Mouse (Mus musculus) stomach, postnatal 0 days (tissue): Measurements from ENCODE around the gene Ube2g1. TPM values are rescaled to one million over a fixed set of nuclear protein-coding genes. Genes with fewer than 3 reads are reported as not detected.

Source experiments
- ATAC-seq: fragments of 200-750 bp; cut with Nextera tagmentation; 2 replicates; pipeline ENCODE4 v1.8.0; 2017; ENCODE audit not compliant: low FRiP score, low TSS enrichment
- DNase-seq: peaks from one replicate; pipeline ENCODE4 v3.0.0-alpha.2; 2016; ENCODE audit warnings: low spot score
- H3K27ac ChIP-seq: fragments of 300-500 bp; sonication (generic); replicated peaks from 2 replicates; pipeline ENCODE4 v1.5.1; 2014; ENCODE audit warnings: mild to moderate bottlenecking, control low read depth
- H3K27me3 ChIP-seq: fragments of 300-500 bp; sonication (generic); 2 replicates; pipeline ENCODE4 v1.6.1; 2014; ENCODE audit warnings: low read length; ENCODE audit not compliant: control insufficient read depth, insufficient read depth
- H3K36me3 ChIP-seq: fragments of 300-500 bp; sonication (generic); 2 replicates; pipeline ENCODE4 v1.6.1; 2014; ENCODE audit warnings: low read length, mixed read lengths; ENCODE audit not compliant: control insufficient read depth, insufficient read depth
- H3K4me1 ChIP-seq: fragments of 300-500 bp; sonication (generic); replicated peaks from 2 replicates; pipeline ENCODE4 v1.6.1; 2014; ENCODE audit warnings: antibody characterized with exemption; ENCODE audit not compliant: control insufficient read depth, insufficient read depth
- H3K4me2 ChIP-seq: fragments of 300-500 bp; sonication (generic); replicated peaks from 2 replicates; pipeline ENCODE4 v1.6.1; 2014; ENCODE audit warnings: low read depth, mild to moderate bottlenecking, control low read depth, moderate library complexity
- H3K4me3 ChIP-seq: fragments of 300-500 bp; sonication (generic); 2 replicates; pipeline ENCODE4 v1.5.1; 2014; ENCODE audit warnings: low read depth, low read length, control low read depth
- H3K9ac ChIP-seq: fragments of 300-500 bp; sonication (generic); 2 replicates; pipeline ENCODE4 v1.6.1; 2014; ENCODE audit warnings: mild to moderate bottlenecking, low read length, control low read depth, mixed read lengths
- H3K9me3 ChIP-seq: fragments of 300-500 bp; sonication (generic); 2 replicates; pipeline ENCODE4 v1.6.1; 2016; ENCODE audit warnings: low read length; ENCODE audit not compliant: control insufficient read depth
- CTCF ChIP-seq: IDR thresholded peaks from 2 replicates; pipeline ENCODE4 v1.5.1; 2016; ENCODE audit warnings: antibody characterized with exemption, low read depth, mild to moderate bottlenecking, moderate library complexity
- EP300 ChIP-seq: optimal IDR thresholded peaks from 2 replicates; pipeline ENCODE3; 2016; ENCODE audit warnings: antibody characterized with exemption
- WGBS: fragments of 180-500 bp; shearing (Covaris S2); extraction: QIAGEN DNeasy Blood & Tissue Kit; methylation state at CpG from one replicate; pipeline ENCODE4 v1.1.7; 2014; 5-methylcytosine and 5-hydroxymethylcytosine counted together
- polyA plus RNA-seq: library from polyadenylated mRNA; unstranded; fragments of >200 nt; fragmentation: Nextera tagmentation; extraction: Ambion mirVana; gene quantifications from 2 replicates; pipeline ENCODE4 v1.2.1, GENCODE M21; 2015

Gene Ube2g1
- polyA plus RNA-seq, 1 experiment from 2014 or later: 43.6 TPM

DNA sequence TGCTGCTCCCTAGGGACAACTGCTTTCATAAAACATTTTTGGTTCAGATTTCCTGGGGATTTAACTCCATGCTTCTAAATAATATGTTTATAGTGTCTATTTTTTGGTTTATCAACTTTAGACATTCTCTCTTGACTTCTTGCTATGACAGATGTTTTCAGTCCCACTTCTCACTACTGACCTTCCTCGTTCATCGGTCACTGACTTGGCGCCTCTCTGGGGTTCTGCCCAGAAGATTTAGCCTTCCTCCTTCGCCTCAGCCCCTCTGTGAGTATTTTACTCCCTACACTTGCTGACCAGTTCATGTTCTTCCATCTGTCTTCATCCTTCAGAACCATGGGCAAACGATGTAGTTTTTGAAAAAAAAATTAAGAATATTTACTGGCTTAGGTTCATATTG is 38.3 kb downstream of the Ube2g1 start:
- DNase-seq: no peak

DNA sequence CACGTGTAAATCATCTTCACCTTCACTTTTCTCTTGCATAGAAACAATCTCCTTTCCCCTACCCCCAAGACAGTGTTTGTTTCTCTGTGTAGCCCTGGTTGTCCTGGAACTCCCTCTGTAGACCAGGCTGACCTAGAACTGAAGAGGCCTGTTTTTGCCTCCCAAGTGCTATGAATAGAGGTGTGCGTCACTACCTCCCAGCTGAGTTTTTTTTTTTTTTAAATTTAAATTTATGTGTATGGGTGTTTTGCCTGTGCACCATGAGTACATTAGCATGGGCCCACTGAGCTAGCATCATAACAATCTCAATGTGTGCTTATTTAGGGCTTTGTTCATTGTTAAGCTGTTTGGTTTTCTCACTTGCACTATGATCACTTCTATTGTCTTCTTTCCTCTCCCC is 43.3 kb downstream of the Ube2g1 start:
- no peak overlapping the region for H3K4me2 ChIP-seq
- H3K4me1 ChIP-seq: no peaks in the 10 kb centered on the region
- WGBS: 79% methylated on average over 2 of the region's 2 CpGs
- DNase-seq (no peak), ATAC-seq (no peak)
- H3K9ac ChIP-seq: no peak overlapping the region
- H3K36me3 ChIP-seq: no peaks in the 10 kb centered on the region
- TF ChIP-seq CTCF: no peak
- no peak for TF ChIP-seq EP300
- no peaks in the 10 kb centered on the region for H3K27me3 ChIP-seq
- H3K4me3 ChIP-seq: no peak overlapping the region
- H3K27ac ChIP-seq: no peak overlapping the region
- H3K9me3 ChIP-seq: no peaks in the 10 kb centered on the region

More for the DNA sequence above, 38.3 kb downstream of the Ube2g1 start:
- no peaks in the 10 kb centered on the region for H3K36me3 ChIP-seq
- H3K9ac ChIP-seq: no peak overlapping the region
- H3K4me3 ChIP-seq: no peak overlapping the region
- WGBS: 47% methylated on average over 5 of the region's 5 CpGs
- no peak for TF ChIP-seq EP300
- TF ChIP-seq CTCF: no peak
- no peaks in the 10 kb centered on the region for H3K4me1 ChIP-seq
- ATAC-seq: no peak
- H3K9me3 ChIP-seq: no peaks in the 10 kb centered on the region
- H3K4me2 ChIP-seq: no peak overlapping the region
- H3K27me3 ChIP-seq: no peaks in the 10 kb centered on the region
- H3K27ac ChIP-seq: no peak overlapping the region

DNA sequence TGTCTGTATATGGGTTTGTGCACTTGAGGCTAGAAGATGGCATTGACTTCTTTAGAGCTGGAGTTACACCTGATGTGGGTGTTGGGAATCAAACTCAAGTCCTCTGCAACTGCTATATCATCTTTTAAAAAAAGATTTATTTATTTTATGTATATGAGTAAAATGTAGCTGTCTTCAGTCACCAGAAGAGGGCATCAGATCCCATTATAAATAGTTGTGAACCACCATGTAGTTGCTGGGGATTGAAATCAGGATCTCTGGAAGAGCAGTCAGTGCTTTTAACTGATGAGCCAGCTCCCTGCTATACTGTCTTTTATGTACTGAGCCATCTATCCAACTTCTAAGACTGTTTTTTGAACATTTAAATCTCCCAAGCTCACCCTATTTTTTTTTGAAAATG is 52.8 kb downstream of the Ube2g1 start:
- Histone ChIP-seq H3K27me3 (no peaks in the 10 kb centered on the region), H3K4me3 (no peak overlapping the region), H3K27ac (no peak overlapping the region), H3K4me2 (no peak overlapping the region), H3K9me3 (no peaks in the 10 kb centered on the region), H3K36me3 (no peaks in the 10 kb centered on the region), H3K4me1 (no peaks in the 10 kb centered on the region), H3K9ac (no peak overlapping the region)
- DNase-seq: no peak
- ATAC-seq: no peak
- peak; percentile 55 for TF ChIP-seq CTCF
- no peak for TF ChIP-seq EP300

DNA sequence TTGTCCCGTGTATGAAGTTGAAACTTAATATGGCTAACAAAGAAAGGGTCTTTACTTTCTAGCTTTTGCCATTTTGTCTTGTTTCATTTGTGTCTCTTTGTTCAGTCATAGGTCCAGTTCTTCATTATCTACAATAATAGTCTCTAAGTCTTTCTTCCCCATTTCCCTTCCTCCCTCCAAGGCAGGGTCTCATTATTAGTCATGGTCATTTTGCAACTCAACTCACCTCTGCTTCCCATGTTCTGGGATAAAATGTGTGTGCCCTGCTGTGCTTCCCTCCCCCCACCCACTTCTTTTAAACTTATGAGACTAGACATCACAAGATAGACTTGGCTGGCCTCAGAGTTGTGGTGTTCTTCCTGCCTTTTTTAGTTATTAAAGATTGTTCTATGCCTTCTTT is 53.3 kb downstream of the Ube2g1 start:
- H3K4me1 ChIP-seq: no peaks in the 10 kb centered on the region
- H3K27ac ChIP-seq: no peak overlapping the region
- TF ChIP-seq EP300: no peak
- TF ChIP-seq CTCF: no peak
- H3K36me3 ChIP-seq: no peaks in the 10 kb centered on the region
- no peak overlapping the region for H3K4me2 ChIP-seq
- H3K27me3 ChIP-seq: no peaks in the 10 kb centered on the region
- 97% methylated on average over 1 of the region's 1 CpGs for WGBS
- DNase-seq (no peak), ATAC-seq (no peak)
- H3K9me3 ChIP-seq: no peaks in the 10 kb centered on the region
- no peak overlapping the region for H3K9ac ChIP-seq
- H3K4me3 ChIP-seq: no peak overlapping the region

DNA sequence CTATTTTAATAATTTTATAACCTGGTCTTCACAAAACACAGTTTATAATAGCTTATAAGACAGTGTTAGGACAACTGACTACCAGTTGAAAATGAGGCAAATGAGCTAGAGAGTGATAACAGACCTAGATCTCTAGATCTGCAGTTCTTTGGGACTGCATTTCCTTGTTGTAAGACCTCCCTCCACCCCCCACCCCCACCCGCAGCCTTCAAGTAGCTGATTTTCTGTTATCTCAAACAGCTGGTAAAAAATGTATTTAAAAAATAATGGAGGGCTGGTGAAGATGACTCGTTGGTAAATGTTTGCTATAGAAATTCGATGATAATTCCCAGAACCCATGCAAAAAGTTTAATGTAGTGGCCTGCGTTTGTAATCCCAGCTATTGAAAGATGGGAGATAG is 57.6 kb downstream of the Ube2g1 start:
- no peak for DNase-seq
- Histone ChIP-seq H3K9ac (no peak overlapping the region), H3K9me3 (no peaks in the 10 kb centered on the region), H3K27me3 (no peaks in the 10 kb centered on the region), H3K36me3 (no peaks in the 10 kb centered on the region), H3K4me2 (no peak overlapping the region), H3K4me3 (no peak overlapping the region), H3K4me1 (no peaks in the 10 kb centered on the region), H3K27ac (no peak overlapping the region)
- WGBS: 83% methylated on average over 4 of the region's 4 CpGs
- no peak for TF ChIP-seq CTCF
- TF ChIP-seq EP300: no peak
- no peak for ATAC-seq

DNA sequence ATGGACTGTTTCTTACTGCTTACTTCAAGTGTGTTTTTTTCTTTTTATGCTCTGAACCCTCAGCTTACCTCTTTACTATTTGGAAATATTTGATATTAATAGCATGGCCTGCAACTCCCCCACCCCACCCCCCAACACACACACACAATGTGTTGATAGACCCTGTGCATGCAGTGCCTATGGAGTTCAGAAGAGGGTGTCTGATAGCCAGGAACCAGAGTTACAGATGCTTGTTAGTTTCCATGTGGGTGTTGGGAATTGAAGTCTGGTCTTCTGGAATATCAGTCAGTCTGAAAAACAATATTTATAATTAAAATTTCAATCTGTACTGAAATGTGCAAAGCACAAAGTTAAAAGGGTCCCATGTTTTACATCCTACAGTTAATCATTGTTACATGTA is 63.6 kb downstream of the Ube2g1 start:
- no peak for DNase-seq
- H3K36me3 ChIP-seq: no peaks in the 10 kb centered on the region
- H3K9me3 ChIP-seq: no peaks in the 10 kb centered on the region
- no peaks in the 10 kb centered on the region for H3K4me1 ChIP-seq
- ATAC-seq: no peak
- no peak overlapping the region for H3K9ac ChIP-seq
- H3K4me3 ChIP-seq: no peak overlapping the region
- H3K4me2 ChIP-seq: no peak overlapping the region
- H3K27ac ChIP-seq: no peak overlapping the region
- TF ChIP-seq CTCF (no peak), EP300 (no peak)
- no peaks in the 10 kb centered on the region for H3K27me3 ChIP-seq
